Mouse (Mus musculus): ENCODE results near the gene Riiad1.

The Riiad1 gene

DNA sequence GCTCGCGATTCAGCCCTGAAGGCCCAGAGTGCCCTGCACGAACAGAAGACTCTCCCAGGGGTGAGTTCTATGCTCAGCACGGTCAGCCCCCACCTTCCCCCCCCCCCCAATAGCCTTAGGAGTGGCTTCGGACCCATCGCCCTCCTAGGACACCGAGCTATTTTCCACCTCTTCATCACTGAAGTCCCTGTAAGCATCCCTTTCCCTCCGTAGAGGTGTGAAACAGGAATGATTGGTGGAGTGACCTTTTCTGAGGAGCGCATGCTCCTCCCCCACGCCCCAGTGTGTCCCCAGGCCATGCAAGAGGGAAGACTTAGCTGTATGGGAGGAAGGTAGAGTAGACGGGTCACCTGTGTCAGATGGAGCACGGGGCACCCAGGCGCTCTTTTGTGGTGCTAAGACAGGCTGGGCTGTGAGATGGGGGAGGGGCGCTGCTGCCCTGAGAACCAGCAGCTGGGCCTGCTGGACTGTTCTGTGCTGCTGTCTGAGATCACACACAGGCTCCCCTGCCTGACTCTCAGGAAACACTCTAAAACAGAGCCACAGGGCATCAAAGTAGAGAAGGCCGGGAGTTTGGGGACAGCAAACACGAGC lies at the start of gene Riiad1:
Gene Riiad1, minus strand, starts transcription at position 51 of the 594 bp plus-strand sequence.
- in situ Hi-C loops (cut with MboI, MseI) = no loop called here

DNA sequence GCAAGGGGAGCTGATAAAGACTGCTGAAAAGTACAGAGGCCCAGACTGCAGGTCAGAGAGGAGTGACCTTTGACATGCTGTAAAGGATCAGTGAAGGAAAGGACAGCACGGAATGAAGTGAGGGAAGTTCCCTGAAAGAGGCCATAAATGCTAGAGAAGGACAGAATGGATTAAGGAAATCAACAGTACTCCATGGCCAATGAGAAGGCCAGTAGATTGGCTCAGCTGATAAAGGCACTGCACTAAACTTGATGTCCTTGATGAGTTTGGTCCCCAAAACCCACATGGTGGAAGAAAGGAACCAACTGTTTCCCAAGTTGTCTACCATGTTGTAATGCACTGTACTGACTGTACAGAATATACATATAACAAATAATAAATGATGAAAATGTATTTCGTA lies 46.6 kb upstream of the Riiad1 start:
- in situ Hi-C loops (cut with MboI, MseI) = loop anchor here (5.0 kb wide), 1 partner anchor 51 kb away; no protein-coding TSS in a partner anchor

DNA sequence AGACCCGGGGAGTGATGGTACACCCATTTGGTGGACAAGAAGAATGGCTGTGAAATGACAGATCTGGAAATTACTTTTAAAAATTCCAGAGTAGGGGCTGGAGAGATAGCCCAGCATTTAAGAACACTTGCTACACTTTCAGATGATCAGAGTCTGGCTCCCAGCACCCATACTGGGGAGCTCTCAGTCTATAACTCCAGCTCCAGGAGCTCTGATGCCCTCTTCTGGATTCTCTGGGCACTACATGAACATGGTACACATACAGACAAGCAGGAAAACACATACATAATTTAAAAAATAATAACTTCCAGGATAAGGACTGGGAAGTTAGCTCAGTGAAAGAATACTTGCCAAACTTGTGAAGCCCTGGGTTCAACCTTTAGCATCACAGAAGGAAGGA lies 26.5 kb upstream of the Riiad1 start:
- in situ Hi-C loops (cut with MboI, MseI) = no loop called here

DNA sequence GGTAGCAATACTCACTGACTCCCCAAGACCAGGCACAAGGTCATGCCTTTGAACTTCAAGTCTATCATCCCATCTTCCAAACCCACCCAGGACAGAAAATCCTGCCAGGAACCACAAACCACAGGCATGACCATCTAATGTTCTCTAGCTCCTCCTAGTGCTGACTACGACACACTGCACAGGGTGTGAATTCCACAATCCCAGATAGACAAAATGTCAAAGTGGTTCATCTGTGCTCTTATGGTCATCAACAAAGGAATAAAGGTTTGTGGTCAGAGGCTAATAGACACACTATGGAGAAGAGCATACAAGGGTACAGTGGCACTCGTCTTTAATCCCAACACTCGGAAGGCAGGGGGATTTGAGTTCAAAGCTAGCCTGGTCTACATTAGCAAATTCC lies 22.1 kb upstream of the Riiad1 start:
- in situ Hi-C loops (cut with MboI, MseI) = no loop called here

DNA sequence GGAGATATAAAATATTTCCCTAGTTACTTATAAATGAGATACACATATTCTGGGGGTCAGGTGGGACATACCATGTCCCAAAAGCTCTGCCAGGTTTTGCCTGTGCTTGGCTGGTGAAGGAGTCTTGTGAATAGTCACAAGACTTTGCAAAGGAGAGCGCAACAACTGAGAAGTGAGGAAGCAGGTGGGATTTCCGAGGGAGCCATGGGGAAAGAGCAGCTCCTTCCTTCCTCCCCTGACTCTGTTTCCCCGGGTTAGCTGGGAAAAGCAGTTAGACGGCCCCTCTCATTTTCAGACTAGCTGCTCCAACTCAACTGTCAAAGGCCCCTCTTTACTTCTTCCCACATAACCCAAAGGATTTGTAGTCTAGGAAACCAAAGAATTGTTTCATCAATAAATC lies 17.0 kb upstream of the Riiad1 start:
- in situ Hi-C loops (cut with MboI, MseI) = no loop called here

DNA sequence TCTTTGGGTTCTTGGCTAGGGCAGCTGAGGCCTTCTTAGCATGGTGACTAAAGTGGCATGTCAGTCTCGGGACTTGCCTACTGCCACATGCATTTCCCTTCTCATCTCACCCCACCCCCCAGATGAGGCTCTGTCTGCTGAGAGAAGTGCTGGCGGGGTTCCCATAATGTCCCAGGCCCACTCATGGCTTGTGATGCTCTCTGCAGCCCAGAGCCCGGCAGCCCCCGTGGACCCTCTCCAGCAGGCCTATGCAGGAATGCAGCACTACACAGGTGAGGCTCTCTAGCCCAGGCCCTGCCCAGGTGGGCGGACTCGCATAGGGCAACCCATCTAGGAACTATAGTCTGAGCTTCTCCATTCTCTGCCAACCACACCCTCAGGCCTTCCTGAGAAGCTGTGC lies 7.4 kb upstream of the Riiad1 start:
- in situ Hi-C loops (cut with MboI, MseI) = no loop called here

DNA sequence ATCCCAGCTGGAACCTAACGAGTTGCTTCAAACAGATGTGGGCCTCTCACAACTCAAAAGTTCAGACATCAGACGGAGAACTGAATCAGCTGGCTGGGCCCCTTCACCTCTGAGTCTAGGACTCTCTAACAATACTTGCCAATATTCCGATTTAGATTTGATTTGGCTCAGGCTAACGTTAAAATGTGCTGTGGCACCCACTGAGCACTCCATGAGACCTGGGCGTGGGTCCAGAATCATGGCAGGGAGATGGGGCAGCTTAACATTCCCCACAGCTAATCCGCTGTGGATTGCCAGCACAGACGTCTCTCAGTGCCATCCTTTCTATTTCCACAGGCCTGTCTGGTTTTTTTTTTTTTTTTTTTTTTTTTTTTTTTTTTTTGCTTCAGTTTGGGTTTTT lies 5.8 kb upstream of the Riiad1 start:
- in situ Hi-C loops (cut with MboI, MseI) = no loop called here

DNA sequence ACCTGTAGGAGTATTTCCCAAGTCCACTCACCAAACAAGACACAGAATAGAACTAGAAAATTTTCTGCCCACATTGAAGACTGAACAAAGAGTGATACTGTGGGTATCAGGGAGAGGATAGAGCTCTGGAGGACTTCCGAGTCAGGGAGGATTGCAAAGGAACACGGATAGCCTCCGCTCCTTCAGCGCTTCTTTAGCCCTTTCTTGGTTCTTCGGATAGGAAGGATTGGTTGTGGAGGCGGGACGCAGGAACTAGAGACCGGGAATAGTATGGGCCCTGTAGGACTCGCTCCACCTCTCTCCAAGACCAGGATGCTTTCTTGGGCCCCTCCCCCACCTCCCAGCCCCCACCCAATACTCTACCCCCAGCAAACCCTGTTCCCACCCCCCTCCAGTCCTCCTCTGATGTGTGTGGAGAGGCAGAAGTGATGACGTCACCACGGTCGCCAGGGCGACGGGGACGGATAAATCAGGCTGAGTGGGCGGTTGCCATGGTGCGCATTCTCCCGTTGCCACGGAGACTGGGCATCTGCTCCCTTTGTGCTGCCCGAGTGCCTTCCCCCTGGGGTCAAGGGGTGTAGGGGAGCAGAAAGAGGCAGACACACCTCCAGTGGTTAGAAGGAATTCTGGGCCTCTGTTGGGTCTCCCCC lies 3.8 kb upstream of the Riiad1 start:
- in situ Hi-C loops (cut with MboI, MseI) = no loop called here

DNA sequence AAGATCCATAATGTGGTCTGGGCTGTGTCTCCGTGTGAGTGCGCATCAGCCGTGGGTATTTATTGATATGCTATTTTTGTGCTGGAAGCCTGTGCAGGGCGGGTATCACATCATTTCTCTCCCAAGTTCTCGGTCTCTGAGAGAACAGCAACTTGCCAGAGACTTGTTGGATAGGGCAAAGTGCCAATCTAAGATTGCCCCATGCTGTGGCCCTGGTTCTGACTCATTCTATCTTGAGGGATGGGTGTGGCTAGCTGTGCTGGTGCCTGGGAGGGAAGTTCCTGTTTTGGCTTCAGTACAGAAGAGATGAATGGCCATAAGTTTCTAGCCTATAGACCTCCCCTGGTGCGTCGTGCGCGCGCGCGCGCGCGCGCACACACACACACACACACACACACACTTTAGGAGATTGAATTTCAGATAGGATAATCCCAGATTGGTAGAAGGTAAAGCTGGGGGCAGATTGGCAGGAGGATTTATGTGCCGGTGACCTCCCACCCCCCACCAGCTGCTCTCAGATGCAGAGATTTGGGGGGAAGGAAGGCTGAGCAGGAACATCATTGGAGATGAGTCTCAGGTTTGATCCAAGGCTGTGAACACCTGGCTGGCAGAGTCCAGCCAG lies 2.7 kb upstream of the Riiad1 start:
- in situ Hi-C loops (cut with MboI, MseI) = no loop called here

DNA sequence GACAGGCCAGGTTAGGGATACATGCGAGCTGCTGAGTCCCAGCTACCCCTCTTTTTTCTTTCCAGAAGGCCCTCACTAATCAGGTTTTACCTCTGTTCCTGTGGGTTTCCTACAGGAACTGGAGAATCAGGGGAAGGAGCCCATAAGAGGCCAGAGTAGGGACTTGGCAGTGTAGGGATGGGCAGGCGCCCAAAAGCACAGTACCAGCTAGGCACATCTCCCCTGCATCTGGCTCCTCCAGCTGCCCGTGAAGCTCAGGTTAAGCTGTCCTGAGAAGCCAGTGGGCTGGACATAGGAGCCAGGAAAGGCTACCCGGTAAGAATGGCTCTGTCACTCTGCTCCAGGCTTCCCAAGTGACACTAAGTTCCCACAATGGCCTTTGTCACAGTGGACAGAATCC lies 1.3 kb upstream of the Riiad1 start:
- in situ Hi-C loops (cut with MboI, MseI) = no loop called here

DNA sequence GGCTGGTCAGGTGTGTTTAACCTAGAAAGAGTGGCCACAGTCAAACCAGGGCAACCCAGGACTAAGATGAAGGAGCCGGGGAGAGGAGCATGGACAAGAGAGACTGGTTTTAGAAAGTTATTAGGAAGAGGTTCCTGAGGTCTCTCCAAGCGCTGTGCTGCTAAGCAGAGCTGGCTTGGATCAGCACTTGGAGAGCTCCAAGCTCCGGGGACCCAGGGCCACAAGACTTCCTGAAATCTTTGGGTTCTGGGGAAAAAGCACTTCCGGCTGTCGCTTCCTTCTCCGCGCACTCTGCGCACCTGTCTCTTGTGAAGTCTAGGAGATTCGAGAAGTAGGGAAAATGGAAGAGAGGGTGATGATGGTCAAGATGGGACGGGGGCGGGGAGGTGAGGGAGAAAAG lies 577 bp downstream of the Riiad1 start:
- in situ Hi-C loops (cut with MboI, MseI) = no loop called here

DNA sequence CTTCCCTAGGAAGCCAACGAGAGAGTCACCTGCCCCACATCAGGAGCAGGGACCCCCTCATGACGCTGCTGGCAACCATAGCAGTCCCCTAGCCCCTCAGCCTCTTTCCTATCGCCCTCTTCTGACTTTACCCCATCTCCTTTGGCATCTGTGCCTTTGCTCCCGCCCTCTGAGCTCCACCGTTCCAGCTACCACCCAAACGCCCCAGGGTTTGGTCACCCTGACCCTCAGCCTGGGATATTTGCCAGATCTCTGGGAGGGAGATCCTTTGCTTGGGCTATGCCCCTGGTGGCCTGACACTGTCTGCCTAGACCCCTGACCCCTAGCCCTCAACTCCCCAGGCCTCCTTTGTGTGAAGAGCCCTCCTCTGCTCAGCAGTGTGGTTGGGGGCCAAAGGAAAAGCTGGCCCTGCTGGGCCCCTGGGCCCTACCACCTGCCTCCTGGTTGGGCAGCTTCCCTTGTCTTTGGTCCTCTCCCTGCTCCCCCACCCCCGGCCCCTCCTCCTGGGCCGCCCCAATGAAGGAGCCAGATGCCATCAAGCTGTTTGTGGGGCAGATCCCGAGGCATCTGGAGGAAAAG lies 1.5 kb downstream of the Riiad1 start:
- in situ Hi-C loops (cut with MboI, MseI) = no loop called here

DNA sequence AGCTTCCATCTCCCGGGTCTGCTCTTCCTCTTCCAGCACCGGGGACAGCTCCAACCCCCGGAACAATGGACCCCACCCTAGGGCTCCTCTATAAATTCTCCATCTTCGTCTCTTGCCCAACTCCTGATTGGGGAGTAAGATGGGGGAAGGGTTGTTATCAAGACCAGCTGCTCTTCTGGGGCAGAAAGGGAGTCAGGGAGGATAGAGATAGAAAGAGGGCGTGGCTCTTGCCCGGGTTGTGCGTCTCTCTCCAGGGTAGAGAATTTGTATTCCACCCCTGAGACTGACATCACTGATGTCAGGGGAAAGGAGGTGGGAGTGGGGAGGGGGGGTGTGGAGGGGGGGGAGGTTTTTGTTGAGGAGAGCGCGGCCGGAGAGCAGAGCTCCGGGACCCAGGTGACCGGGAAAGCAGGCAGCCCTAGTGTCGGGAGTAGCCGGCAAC lies 2.1 kb downstream of the Riiad1 start, which contains the start of gene Celf3:
Gene Celf3, plus strand, starts transcription at position 315 of the 442 bp plus-strand sequence.
- in situ Hi-C loops (cut with MboI, MseI) = no loop called here

DNA sequence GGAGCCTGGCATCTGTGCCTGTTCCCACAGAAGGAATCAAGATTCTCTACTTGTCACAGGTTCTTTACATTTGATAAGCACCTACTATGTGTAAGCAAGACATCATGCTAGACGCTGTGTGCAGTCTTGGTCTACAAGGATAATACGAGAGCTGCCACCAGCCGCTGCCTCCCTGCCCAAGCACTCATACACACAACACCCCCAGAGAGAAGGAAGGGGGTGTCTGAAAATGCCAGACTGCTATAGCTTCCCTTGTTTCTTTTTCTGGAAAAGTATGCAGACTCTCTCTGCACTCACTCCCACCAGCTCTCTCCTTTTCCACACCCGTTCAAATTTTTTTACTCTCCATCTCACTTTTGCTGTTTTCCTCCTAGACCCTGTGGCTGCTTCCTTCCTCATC lies 2.7 kb downstream of the Riiad1 start:
- in situ Hi-C loops (cut with MboI, MseI) = no loop called here

DNA sequence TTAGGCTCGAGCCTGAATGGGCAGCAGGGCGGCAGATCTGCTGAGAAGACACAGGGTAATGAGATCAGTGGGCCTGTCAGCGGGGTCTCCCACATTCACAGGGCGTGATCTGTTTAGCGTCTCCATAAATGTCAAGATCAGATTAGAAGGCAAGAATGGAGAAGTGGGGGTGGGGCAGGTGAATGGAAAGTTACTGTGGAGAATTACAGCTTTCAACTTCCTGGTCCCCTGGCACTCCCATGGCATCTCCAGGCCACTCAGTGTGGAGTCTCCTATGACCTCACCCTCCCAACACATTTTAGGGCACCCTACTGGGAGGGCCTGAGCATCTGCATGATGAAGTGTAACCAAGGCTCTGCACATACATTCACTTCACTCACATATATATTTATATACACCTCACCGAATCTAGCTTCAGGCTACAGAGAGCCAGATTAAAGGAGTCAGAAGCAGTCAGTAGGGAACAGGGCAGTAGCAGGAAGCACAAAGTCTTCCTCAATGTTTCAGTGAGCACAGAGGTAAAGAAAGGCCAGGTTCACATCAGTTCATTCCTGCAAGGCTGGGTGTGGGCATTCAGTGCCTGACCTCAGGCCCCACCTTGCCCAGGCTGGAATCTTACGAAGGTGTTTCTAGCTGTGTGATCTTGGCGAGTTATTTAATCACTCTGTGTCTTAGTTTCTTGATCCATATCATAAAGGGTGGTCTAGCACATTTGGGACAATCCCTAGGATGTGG lies 3.7 kb downstream of the Riiad1 start:
- in situ Hi-C loops (cut with MboI, MseI) = no loop called here

DNA sequence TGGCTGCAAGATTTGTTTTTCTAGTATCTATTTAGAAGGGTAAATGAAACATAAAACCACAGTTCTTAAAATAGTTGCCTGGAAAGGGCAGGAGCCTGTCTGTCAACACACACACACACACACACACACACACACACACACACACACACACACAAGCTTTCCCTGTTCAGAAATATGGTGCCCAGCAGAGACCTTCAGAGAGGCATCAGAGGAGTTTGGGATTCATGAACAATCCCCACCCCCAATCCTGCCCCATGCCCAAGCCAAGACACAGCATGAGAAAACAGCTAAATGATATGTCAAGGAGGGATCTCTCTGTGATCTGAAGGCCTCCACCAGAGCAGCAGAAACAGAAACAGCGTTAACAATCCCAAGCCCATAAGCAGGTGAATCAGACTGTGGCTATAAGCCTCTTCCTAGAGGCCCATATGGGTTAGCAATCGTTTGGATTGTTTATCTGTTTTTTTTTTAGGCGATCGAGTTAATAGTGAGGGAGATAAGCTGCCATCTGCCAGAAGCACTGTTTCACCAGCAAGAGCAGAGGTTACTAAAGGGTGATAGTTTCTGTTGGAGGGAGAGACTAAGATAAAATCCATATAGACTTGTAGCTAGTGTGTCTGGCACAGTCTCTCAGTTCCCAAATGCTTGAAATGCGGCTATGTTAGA lies 6.4 kb downstream of the Riiad1 start:
- in situ Hi-C loops (cut with MboI, MseI) = loop anchor here (25.0 kb wide), 1 partner anchor 1986 kb away; the partner anchor contains the start of gene Sprr1a

DNA sequence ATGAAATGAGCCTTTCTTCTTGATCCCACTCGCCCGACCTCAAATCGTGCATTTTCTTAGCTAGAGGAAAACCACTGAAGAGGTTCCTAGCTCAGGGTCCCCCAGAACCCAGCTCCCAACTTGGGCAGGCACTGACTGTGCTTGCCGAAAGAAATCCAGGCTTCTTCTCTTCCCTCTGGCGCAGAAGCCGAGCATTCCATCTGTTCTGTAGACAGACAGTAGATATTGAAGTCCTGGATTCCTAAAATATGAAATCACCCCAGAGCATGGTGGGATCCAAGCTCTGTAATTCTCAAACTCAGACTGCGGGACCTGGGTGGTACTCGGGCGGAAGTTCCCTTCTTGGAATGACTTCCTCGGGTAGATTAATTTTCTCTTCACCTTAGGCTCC lies 7.0 kb downstream of the Riiad1 start:
- in situ Hi-C loops (cut with MboI, MseI) = loop anchor here (25.0 kb wide), 1 partner anchor 1986 kb away; the partner anchor contains the start of gene Sprr1a

DNA sequence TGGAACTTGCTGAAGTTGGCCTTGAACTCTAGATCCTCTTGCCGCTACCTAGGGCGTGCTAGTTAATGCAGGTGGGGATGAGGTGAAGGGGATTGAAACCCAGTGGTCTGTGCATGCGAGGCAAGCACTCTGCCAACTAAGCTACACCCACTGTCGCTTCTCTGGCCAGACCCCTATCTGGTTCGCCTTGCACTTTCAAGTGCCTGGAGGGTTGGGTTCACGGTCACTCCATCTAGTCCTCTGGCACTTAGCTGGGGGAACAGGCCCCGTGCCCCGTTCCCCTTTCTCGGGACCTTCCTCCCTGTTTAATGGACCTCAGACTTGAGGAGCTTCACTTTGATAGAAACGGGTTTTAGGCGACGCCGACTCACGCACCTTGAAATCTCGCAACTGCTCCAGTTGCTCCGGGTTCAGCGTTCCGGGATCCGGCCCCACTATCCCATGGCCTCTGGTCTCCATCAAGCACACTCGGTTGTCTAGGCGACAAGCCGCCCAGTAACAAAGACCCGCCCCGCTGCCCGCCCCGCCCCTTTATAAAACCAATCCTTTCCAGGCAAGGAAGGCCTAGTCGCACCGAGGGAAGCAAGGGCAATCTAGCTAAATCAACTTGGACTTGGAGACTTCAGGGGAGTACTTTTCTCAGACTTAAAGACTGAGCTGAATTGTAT lies 7.6 kb downstream of the Riiad1 start:
- in situ Hi-C loops (cut with MboI, MseI) = loop anchor here (25.0 kb wide), 1 partner anchor 1985 kb away; the partner anchor contains the start of gene Sprr1a

DNA sequence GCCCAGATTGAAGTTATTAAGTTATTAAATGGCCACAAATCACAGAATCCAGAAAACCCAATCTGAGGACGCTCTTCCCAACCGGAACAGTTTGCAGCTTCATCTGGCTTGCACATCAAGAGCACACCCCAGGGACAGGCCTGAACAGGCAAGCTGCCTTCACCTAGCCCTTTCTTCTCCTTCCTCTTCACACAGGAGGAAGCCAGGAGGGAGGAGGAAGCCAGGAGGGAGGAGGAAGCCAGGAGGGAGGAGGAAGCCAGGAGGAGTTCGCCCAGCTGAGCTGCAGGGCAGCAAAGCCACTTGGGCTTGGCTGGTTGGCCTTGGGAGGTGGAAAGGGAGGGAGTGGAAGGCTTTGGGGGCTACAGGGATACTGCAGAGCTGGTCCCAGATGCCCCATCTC lies 11.2 kb downstream of the Riiad1 start:
- in situ Hi-C loops (cut with MboI, MseI) = loop anchor here (25.0 kb wide), 1 partner anchor 1982 kb away; the partner anchor contains the start of gene Sprr1a

DNA sequence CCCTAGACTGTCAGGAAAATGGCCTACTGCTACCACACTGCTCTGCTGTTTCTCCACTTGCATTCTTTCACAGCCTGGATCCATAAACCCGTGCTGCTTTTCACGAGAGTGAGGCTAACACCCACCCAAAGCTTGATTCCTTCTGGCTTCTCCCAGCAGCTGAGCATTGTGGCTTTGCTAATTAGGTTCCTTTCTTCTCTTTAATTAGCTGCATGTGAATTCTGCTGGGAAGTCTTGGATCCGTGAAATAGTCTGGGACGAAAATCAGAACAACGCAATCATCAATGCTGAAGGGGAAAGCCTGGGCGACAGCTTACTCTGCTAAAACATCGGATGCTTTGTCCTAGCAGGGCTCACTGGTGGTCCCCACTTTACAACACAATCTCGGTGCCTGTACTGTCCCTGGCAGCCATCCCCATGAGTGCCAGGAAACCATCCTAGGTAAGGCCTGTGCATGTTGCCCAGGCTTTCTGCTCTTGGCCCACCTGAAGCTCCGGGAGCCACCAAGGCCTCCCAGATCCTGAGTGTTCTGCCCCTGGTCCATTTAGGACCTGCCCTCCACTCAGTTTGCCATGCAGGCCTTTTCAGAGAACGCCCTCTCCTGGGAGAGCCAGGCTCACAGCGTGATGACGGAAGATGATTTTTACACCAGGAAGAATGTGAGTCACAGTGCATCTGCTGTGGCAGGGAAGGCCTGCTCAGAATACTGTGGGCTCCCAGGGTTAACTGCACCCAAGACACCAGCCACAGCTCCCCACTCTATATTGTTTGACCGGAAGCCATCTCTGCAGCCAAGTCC lies 14.3 kb downstream of the Riiad1 start:
- in situ Hi-C loops (cut with MboI, MseI) = loop anchor here (25.0 kb wide), 1 partner anchor 1979 kb away; the partner anchor contains the start of gene Sprr1a
